Mouse (Mus musculus) testis, adult 2 months (tissue): ENCODE data around the gene Mast1. TPM values are rescaled to one million over a fixed set of nuclear protein-coding genes. Genes with fewer than 3 reads are reported as not detected.
A peak's percentile ranks its signal among the peaks of the same experiment; 100 is the strongest.

ENCODE experiments used
- H3K27ac ChIP-seq: fragments of 200-500 bp; 2 replicates; pipeline ENCODE4 v1.5.1; 2012; ENCODE audit warnings: low read depth, low read length; ENCODE audit not compliant: control insufficient read depth, insufficient read depth
- H3K27me3 ChIP-seq: fragments of 200-500 bp; 2 replicates; pipeline ENCODE4 v1.6.1; 2012; ENCODE audit warnings: mild to moderate bottlenecking, low read length, moderate library complexity; ENCODE audit not compliant: control insufficient read depth, insufficient read depth
- H3K36me3 ChIP-seq: fragments of 200-500 bp; 2 replicates; pipeline ENCODE4 v1.6.1; 2012; ENCODE audit warnings: mild to moderate bottlenecking, low read length; ENCODE audit not compliant: control insufficient read depth, insufficient read depth
- H3K4me1 ChIP-seq: fragments of 200-500 bp; 2 replicates; pipeline ENCODE4 v1.6.1; 2012; ENCODE audit warnings: low read length; ENCODE audit not compliant: control insufficient read depth, insufficient read depth
- H3K4me3 ChIP-seq: fragments of 200-500 bp; 2 replicates; pipeline ENCODE4 v1.5.1; 2012; ENCODE audit warnings: low read depth, mild to moderate bottlenecking, low read length, moderate library complexity, mixed read lengths; ENCODE audit not compliant: control insufficient read depth
- CTCF ChIP-seq: fragments of 200-500 bp; IDR thresholded peaks from 2 replicates; pipeline ENCODE4 v1.5.1; 2012; ENCODE audit warnings: low read depth, mild to moderate bottlenecking, inconsistent platforms, low read length, moderate library complexity; ENCODE audit not compliant: control insufficient read depth, insufficient read depth, insufficient replicate concordance
- POLR2A ChIP-seq: fragments of 200-500 bp; IDR thresholded peaks from 2 replicates; pipeline ENCODE4 v1.6.1; 2012; ENCODE audit warnings: low read depth, mild to moderate bottlenecking, inconsistent platforms, low read length, moderate library complexity; ENCODE audit not compliant: control insufficient read depth
- polyA plus RNA-seq: library from polyadenylated mRNA; depleted of rRNA; stranded (reverse); fragments of >200 nt; gene quantifications from 2 replicates; pipeline ENCODE4 v1.2.3, GENCODE M21; 2012

The Mast1 gene
- polyA plus RNA-seq, 1 experiment: 1.6 TPM

GRCm38 (mm10) chr8:84976031-84976762 lies 39.0 kb upstream of the Mast1 start:
- TF ChIP-seq CTCF (no peak), POLR2A (peak; percentile 68)
- Histone ChIP-seq H3K27me3 (no peaks in the 10 kb centered on the region; the same call in 1 of the 2 replicates), H3K4me3 (peak overlapping the region; percentile 80), H3K27ac (peak overlapping the region; percentile 74), H3K36me3 (no peaks in the 10 kb centered on the region), H3K4me1 (peaks cover 54% of the 10 kb centered on the region)

- no peak for TF ChIP-seq POLR2A
- TF ChIP-seq CTCF: peak; percentile 57; the same call in 1 of the 2 replicates
- Histone ChIP-seq H3K27ac (peak overlapping the region; percentile 74), H3K27me3 (no peaks in the 10 kb centered on the region; the same call in 1 of the 2 replicates), H3K4me1 (peaks cover 48% of the 10 kb centered on the region), H3K36me3 (no peaks in the 10 kb centered on the region), H3K4me3 (no peak overlapping the region; the same call in 1 of the 2 replicates)
Observed at GRCm38 (mm10) chr8:84975434-84975833, 38.3 kb upstream of the Mast1 start.

- Histone ChIP-seq H3K4me1 (peaks cover 47% of the 10 kb centered on the region), H3K36me3 (no peaks in the 10 kb centered on the region), H3K4me3 (no peak overlapping the region), H3K27me3 (no peaks in the 10 kb centered on the region; the same call in 1 of the 2 replicates), H3K27ac (no peak overlapping the region)
- TF ChIP-seq CTCF: no peak
- TF ChIP-seq POLR2A: no peak
Observed at GRCm38 (mm10) chr8:84974543-84975142, 37.5 kb upstream of the Mast1 start.

GRCm38 (mm10) chr8:84973803-84974542 lies 36.8 kb upstream of the Mast1 start:
- Histone ChIP-seq H3K4me3 (no peak overlapping the region), H3K27ac (no peak overlapping the region), H3K4me1 (peaks cover 46% of the 10 kb centered on the region), H3K27me3 (no peaks in the 10 kb centered on the region; the same call in 1 of the 2 replicates), H3K36me3 (no peaks in the 10 kb centered on the region)
- TF ChIP-seq POLR2A: no peak

- H3K27ac ChIP-seq: no peak overlapping the region
- H3K4me1 ChIP-seq: peaks cover 43% of the 10 kb centered on the region
- TF ChIP-seq POLR2A: no peak
- no peak for TF ChIP-seq CTCF
- H3K36me3 ChIP-seq: no peaks in the 10 kb centered on the region
- H3K27me3 ChIP-seq: no peaks in the 10 kb centered on the region
- H3K4me3 ChIP-seq: no peak overlapping the region
Observed at GRCm38 (mm10) chr8:84973079-84973478, 35.9 kb upstream of the Mast1 start.

GRCm38 (mm10) chr8:84970913-84971312 lies 33.8 kb upstream of the Mast1 start:
- H3K36me3 ChIP-seq: no peaks in the 10 kb centered on the region
- H3K27ac ChIP-seq: no peak overlapping the region
- H3K4me3 ChIP-seq: no peak overlapping the region
- H3K27me3 ChIP-seq: no peaks in the 10 kb centered on the region
- TF ChIP-seq POLR2A (no peak), CTCF (no peak)
- peaks cover 34% of the 10 kb centered on the region for H3K4me1 ChIP-seq
